Mouse (Mus musculus) spleen, adult 18-20 months (tissue): Measurements from ENCODE around the gene Lgals1.
"Not testable (repeated sequence)": the region's sequence is repeated elsewhere in the genome, so short reads cannot be mapped to it uniquely, and the experiment has no call there.

Source experiments
- DNase-seq, 2 experiments: peaks; one replicate each; pipeline ENCODE4 v3.0.0; 2022; ENCODE audit warnings: mixed read lengths in 2 of 2

Lgals1 gene

GRCm38 (mm10) chr15:78926021-78926919 is at the start of gene Lgals1:
Gene Lgals1, plus strand, starts transcription at chr15:78926725.
- DNase-seq, result peak; percentile 52 to 54

GRCm38 (mm10) chr15:78876991-78877809 is 49.3 kb upstream of the Lgals1 start, which contains the start of gene Gga1:
Gene Gga1, plus strand, starts transcription at chr15:78877190.
- peak; percentile 83 to 86 for DNase-seq

- DNase-seq, result no peak
Measured at GRCm38 (mm10) chr15:78877810-78878390, 48.6 kb upstream of the Lgals1 start.

GRCm38 (mm10) chr15:78878792-78879516 is 47.6 kb upstream of the Lgals1 start:
- not testable (repeated sequence) for DNase-seq

- no peak for DNase-seq
Measured at GRCm38 (mm10) chr15:78880432-78880831, 46.1 kb upstream of the Lgals1 start.

- DNase-seq, result no peak
Measured at GRCm38 (mm10) chr15:78881828-78882227, 44.7 kb upstream of the Lgals1 start.

GRCm38 (mm10) chr15:78889401-78889853 is 37.1 kb upstream of the Lgals1 start:
- DNase-seq, result no peak

GRCm38 (mm10) chr15:78892440-78892839 is 34.1 kb upstream of the Lgals1 start:
- no peak for DNase-seq

- peak in 1 of 2 experiments; percentile 40 for DNase-seq
Measured at GRCm38 (mm10) chr15:78894726-78895125, 31.8 kb upstream of the Lgals1 start.

- no peak for DNase-seq
Measured at GRCm38 (mm10) chr15:78895741-78896140, 30.8 kb upstream of the Lgals1 start.

GRCm38 (mm10) chr15:78896149-78896548 is 30.4 kb upstream of the Lgals1 start:
- no peak for DNase-seq

- DNase-seq, result no peak
Measured at GRCm38 (mm10) chr15:78897488-78897887, 29.0 kb upstream of the Lgals1 start.

GRCm38 (mm10) chr15:78898507-78899001 is 28.0 kb upstream of the Lgals1 start:
- DNase-seq, result peak in 1 of 2 experiments; percentile 39

GRCm38 (mm10) chr15:78899409-78899739 is 27.2 kb upstream of the Lgals1 start, which contains the start of gene Gm49510:
Gene Gm49510, plus strand, starts transcription at chr15:78899667.
- DNase-seq, result peak in 1 of 2 experiments; percentile 36

GRCm38 (mm10) chr15:78899740-78900584 is 26.6 kb upstream of the Lgals1 start, which contains the start of gene Sh3bp1:
Gene Sh3bp1, plus strand, starts transcription at chr15:78899768.
- DNase-seq, result peak; percentile 63 to 76

- DNase-seq, result no peak
Measured at GRCm38 (mm10) chr15:78900585-78901421, 25.7 kb upstream of the Lgals1 start.

GRCm38 (mm10) chr15:78901422-78901789 is 25.1 kb upstream of the Lgals1 start:
- no peak for DNase-seq

- peak in 1 of 2 experiments; percentile 82 for DNase-seq
Measured at GRCm38 (mm10) chr15:78903243-78903642, 23.3 kb upstream of the Lgals1 start.

- no peak for DNase-seq
Measured at GRCm38 (mm10) chr15:78908399-78908798, 18.1 kb upstream of the Lgals1 start.

- DNase-seq, result no peak
Measured at GRCm38 (mm10) chr15:78908982-78909381, 17.5 kb upstream of the Lgals1 start.
